Mouse (Mus musculus) neural tube, embryonic 13.5 days (tissue): ENCODE results near the gene Pik3r4. TPM values are rescaled to one million over a fixed set of nuclear protein-coding genes. Genes with fewer than 3 reads are reported as not detected.

ENCODE experiments used
- ATAC-seq: fragments of 200-750 bp; cut with Nextera tagmentation; 2 replicates; pipeline ENCODE4 v1.8.0; 2017; ENCODE audit warnings: low read depth, mild to moderate bottlenecking, moderate TSS enrichment, moderate library complexity
- H3K27ac ChIP-seq: fragments of 300-500 bp; sonication (generic); replicated peaks from 2 replicates; pipeline ENCODE4 v1.5.1; 2015; ENCODE audit warnings: moderate library complexity, mild to moderate bottlenecking, inconsistent platforms
- H3K27me3 ChIP-seq: fragments of 300-500 bp; sonication (generic); 2 replicates; pipeline ENCODE4 v1.6.1; 2015; ENCODE audit warnings: mild to moderate bottlenecking, inconsistent platforms
- H3K36me3 ChIP-seq: fragments of 300-500 bp; sonication (generic); 2 replicates; pipeline ENCODE4 v1.6.1; 2015; ENCODE audit warnings: mild to moderate bottlenecking, inconsistent platforms
- H3K4me1 ChIP-seq: fragments of 300-500 bp; sonication (generic); replicated peaks from 2 replicates; pipeline ENCODE4 v1.6.1; 2015; ENCODE audit warnings: inconsistent platforms
- H3K4me2 ChIP-seq: fragments of 300-500 bp; sonication (generic); 2 replicates; pipeline ENCODE4 v1.6.1; 2015; ENCODE audit warnings: inconsistent platforms, mild to moderate bottlenecking, moderate library complexity
- H3K4me3 ChIP-seq: fragments of 300-500 bp; sonication (generic); 2 replicates; pipeline ENCODE4 v1.5.1; 2015; ENCODE audit warnings: mild to moderate bottlenecking, inconsistent platforms
- H3K9ac ChIP-seq: fragments of 300-500 bp; sonication (generic); 2 replicates; pipeline ENCODE4 v1.6.1; 2015; ENCODE audit warnings: moderate library complexity, mild to moderate bottlenecking, inconsistent platforms
- H3K9me3 ChIP-seq: fragments of 300-500 bp; sonication (generic); 2 replicates; pipeline ENCODE4 v1.6.1; 2016; ENCODE audit warnings: inconsistent platforms
- WGBS: fragments of 180-500 bp; shearing (Covaris S2); methylation state at CpG from one replicate; pipeline ENCODE4 v1.1.7; 2015; 5-methylcytosine and 5-hydroxymethylcytosine counted together
- polyA plus RNA-seq: library from polyadenylated mRNA; unstranded; fragments of >200 nt; fragmentation: Nextera tagmentation; extraction: Ambion mirVana; gene quantifications from 2 replicates; pipeline ENCODE4 v1.2.1, GENCODE M21; 2015

Pik3r4 gene
- polyA plus RNA-seq, 1 experiment from 2014 or later = 19.4 TPM

DNA sequence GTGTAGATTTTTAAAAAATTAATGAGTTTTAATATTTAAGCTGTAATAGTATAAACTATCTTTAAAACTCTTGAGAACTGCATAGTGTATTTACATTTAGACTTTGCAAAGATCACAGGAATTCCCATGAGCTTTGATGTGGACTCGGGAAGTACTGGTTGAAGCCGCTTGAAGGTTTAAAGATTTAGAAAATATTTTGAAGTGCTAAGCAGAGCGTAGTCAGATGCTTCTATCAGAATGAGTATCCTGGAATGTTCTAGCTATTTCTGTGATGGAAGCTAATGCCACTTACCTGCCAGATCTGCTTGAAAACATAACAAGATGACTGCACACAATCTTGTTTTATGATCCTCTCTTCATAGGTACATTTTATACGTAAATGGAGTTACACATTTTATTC lies 28.1 kb downstream of the Pik3r4 start:
- Histone ChIP-seq H3K36me3 (peaks cover 59% of the 10 kb centered on the region), H3K9ac (no peak overlapping the region), H3K4me1 (no peaks in the 10 kb centered on the region), H3K27ac (no peak overlapping the region), H3K4me3 (no peak overlapping the region), H3K27me3 (no peaks in the 10 kb centered on the region), H3K9me3 (no peaks in the 10 kb centered on the region), H3K4me2 (no peak overlapping the region)
- no peak for ATAC-seq
- 94% methylated on average over 4 of the region's 4 CpGs for WGBS

DNA sequence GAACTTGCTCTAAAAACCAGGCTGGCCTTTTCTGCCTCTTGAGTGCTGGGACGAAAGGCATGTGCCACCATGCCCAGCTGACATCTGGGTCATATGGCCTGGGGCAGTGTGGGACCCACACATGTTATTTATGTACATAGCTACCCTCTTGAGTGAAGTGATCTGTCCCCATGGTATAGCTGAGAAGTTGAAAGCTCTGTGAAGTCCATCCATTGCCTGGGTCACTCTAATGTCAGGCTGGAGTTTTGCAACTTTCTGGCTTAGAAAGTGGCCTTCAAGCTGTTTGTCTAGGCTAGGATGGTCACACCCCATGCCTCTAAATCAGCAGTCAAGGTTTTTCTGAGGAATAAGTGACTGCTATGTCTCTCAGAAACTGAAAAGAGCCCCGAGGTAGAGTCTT lies 29.3 kb downstream of the Pik3r4 start:
- H3K4me1 ChIP-seq = no peaks in the 10 kb centered on the region
- H3K9ac ChIP-seq = no peak overlapping the region
- no peaks in the 10 kb centered on the region for H3K9me3 ChIP-seq
- H3K27me3 ChIP-seq = no peaks in the 10 kb centered on the region
- no peak for ATAC-seq
- no peak overlapping the region for H3K4me2 ChIP-seq
- no peak overlapping the region for H3K4me3 ChIP-seq
- no peak overlapping the region for H3K27ac ChIP-seq
- peaks cover 63% of the 10 kb centered on the region for H3K36me3 ChIP-seq
- WGBS = 81% methylated on average over 2 of the region's 2 CpGs

DNA sequence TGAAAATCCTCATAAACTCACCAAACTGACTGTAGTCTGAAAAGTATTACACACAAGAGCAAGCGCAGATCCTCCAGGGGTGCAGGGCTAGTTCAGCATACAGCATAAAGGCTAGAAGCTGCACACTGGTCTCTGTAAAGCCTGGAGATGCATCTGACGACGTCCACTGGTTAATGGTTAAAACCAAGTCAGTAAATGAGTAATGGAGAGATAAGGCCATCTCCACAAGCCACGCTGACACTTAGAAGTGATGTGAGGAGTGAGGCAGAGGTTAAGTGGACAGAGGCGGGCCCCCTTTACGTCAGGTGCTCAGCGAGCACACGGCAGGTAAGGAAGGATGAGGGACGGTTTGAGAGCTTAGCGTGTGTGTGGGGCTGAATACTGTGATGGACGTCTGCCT lies 33.2 kb downstream of the Pik3r4 start:
- H3K36me3 ChIP-seq = peaks cover 59% of the 10 kb centered on the region
- WGBS = 91% methylated on average over 11 of the region's 11 CpGs

DNA sequence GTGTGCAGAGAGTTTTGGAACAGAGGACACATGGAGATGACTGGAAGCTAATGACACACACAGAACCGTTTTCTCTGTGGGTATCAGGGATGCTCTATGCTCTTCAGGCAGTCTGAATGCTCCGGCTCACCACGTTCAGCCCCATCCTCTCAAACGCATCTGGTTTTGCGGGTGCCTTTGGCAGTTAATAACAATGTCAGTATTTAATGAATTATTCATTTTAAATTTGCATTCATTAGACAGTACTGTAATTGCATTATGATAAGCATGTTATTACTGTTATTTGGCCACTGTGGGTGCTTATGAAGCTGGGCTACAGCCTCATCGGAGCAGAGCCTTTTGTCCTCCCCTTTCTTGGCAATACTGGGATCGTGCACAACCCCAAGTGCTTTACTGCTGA lies 38.6 kb downstream of the Pik3r4 start:
- H3K36me3 ChIP-seq = peaks cover 71% of the 10 kb centered on the region
- peaks cover 19% of the 10 kb centered on the region for H3K4me1 ChIP-seq
- no peak overlapping the region for H3K4me2 ChIP-seq
- H3K27me3 ChIP-seq = no peaks in the 10 kb centered on the region
- peak overlapping the region; percentile 81 for H3K27ac ChIP-seq
- H3K9me3 ChIP-seq = no peaks in the 10 kb centered on the region
- H3K9ac ChIP-seq = peak overlapping the region; percentile 13; the same call in 1 of the 2 replicates
- peak; percentile 86 for ATAC-seq
- H3K4me3 ChIP-seq = no peak overlapping the region
- WGBS = 44% methylated on average over 7 of the region's 7 CpGs

More for the DNA sequence above, 33.2 kb downstream of the Pik3r4 start:
- Histone ChIP-seq H3K4me3 (no peak overlapping the region), H3K4me2 (no peak overlapping the region), H3K9ac (no peak overlapping the region), H3K9me3 (no peaks in the 10 kb centered on the region), H3K4me1 (peaks cover 4% of the 10 kb centered on the region), H3K27me3 (no peaks in the 10 kb centered on the region), H3K27ac (no peak overlapping the region)
- no peak for ATAC-seq

DNA sequence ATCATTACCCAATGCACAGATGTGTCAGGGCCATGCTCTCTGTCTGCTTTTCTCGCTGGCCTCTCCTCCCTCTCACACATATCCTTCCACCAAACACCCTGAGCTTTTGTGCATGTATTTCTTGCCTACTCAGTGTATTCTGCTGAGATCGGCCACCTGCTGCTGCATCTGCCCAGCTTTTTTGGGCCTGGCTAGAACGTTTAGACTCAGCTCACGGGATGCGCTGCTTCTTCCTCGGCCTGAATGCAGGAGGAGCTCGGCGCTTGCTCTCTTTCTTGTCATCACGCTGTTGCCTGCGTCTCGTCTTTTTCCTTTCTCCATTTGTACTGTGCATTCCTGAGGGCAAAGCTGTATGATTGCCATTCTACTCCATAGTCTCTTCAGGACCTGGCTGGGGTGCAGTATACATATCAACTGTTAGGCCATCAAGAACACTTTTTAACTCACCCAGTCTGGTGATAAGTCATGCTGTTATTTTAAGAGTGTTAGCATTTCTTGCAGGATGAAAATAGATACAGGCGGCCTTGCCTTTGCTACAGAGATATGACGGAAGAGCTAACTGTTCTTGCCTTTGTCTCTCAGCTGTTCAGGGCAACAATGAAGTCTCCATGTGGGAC lies 41.9 kb downstream of the Pik3r4 start:
- WGBS = 90% methylated on average over 13 of the region's 13 CpGs
- ATAC-seq = no peak
- H3K4me3 ChIP-seq = no peak overlapping the region
- peaks cover 19% of the 10 kb centered on the region for H3K4me1 ChIP-seq
- H3K27ac ChIP-seq = no peak overlapping the region
- H3K27me3 ChIP-seq = no peaks in the 10 kb centered on the region
- H3K9me3 ChIP-seq = no peaks in the 10 kb centered on the region
- no peak overlapping the region for H3K4me2 ChIP-seq
- no peak overlapping the region for H3K9ac ChIP-seq
- peaks cover 70% of the 10 kb centered on the region for H3K36me3 ChIP-seq

DNA sequence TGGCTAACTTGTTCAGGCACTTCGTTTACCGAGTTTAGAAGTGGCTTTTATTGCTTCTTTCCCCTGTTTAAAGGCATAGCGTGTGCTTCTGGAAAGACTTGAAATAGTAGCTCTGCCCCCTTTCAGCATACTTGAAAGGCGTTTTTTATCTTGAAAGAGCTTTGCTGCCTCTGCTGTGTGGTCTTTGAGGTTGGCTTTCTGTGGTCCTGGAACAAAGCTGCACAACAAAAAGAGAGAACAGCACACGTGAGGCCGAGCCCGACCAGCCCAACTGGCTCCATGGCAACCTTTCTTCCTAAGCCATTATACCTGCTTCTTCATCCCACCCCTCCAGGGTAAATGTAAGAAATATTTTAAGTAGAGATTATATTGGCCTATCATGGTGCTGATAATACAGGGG lies 46.7 kb downstream of the Pik3r4 start:
- no peak overlapping the region for H3K4me3 ChIP-seq
- H3K9ac ChIP-seq = no peak overlapping the region
- peaks cover 52% of the 10 kb centered on the region for H3K36me3 ChIP-seq
- no peak overlapping the region for H3K27ac ChIP-seq
- ATAC-seq = no peak
- no peaks in the 10 kb centered on the region for H3K27me3 ChIP-seq
- 32% methylated on average over 7 of the region's 7 CpGs for WGBS
- no peak overlapping the region for H3K4me2 ChIP-seq
- no peaks in the 10 kb centered on the region for H3K4me1 ChIP-seq
- H3K9me3 ChIP-seq = no peaks in the 10 kb centered on the region

DNA sequence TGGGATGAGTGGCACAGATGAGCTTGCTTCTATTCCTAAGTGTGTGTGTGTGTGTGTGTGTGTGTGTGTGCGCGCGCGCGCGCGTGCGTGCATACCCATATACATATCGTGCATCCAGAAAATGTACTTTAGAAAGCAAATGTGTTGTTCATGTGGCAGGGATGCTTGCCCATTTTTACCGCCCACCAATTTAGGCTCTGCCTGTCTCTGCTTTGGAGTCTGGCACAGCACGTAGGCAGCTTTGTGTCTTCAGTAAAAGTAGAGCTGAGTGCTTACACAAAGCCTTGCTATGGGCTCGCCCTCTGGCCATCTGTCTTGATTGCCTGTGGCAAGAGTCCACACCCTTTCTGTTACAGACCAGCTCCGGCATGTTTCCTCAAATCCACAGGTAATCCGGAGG lies 49.7 kb downstream of the Pik3r4 start:
- ATAC-seq = no peak
- H3K4me3 ChIP-seq = no peak overlapping the region
- H3K27me3 ChIP-seq = no peaks in the 10 kb centered on the region
- peaks cover 23% of the 10 kb centered on the region for H3K36me3 ChIP-seq
- H3K9me3 ChIP-seq = no peaks in the 10 kb centered on the region
- no peak overlapping the region for H3K27ac ChIP-seq
- peaks cover 12% of the 10 kb centered on the region for H3K4me1 ChIP-seq
- WGBS = 94% methylated on average over 14 of the region's 14 CpGs
- H3K9ac ChIP-seq = no peak overlapping the region
- H3K4me2 ChIP-seq = no peak overlapping the region

DNA sequence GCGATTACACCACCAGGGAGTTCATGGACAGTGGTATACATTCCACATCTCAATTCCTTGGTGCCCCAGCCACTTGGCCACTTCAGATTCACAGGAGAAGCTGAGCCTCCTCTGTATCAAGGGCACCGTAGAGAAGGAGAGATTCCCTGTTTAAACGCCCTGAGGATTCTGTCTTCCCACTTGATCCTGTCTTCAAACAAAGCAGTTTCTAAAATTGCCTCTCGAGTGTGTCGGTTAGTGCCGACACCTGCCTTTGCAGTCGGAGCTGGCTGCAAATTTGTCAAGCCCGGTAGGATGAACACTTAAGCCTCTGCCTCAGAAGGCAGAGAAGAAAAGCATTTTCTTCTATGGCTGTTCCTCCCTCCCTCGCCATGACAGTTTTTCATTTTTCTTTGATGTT lies 50.3 kb downstream of the Pik3r4 start:
- Histone ChIP-seq H3K4me1 (peaks cover 18% of the 10 kb centered on the region), H3K4me2 (no peak overlapping the region), H3K9me3 (no peaks in the 10 kb centered on the region), H3K36me3 (peaks cover 18% of the 10 kb centered on the region), H3K9ac (no peak overlapping the region), H3K27me3 (no peaks in the 10 kb centered on the region), H3K4me3 (no peak overlapping the region), H3K27ac (no peak overlapping the region)
- 90% methylated on average over 9 of the region's 9 CpGs for WGBS
- no peak for ATAC-seq

DNA sequence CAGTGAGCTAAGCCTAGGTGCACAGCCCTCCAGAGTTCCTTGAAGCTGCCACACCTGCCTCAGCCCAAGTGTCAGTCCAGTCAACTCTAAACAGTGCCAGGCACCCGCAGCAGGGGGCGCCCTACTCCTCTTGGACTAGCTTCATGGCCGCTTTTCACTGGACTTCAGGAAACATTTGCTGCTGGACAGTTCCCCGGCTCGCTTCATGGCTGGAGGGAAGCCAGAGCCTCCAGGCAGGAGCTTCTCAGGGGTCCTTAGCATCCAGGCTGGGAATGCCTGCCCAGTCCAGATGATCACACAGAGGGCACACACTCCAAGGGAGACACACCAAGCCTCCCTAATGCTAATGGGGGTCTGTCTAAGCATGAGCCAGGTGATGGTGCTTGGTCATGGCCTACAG lies 51.1 kb downstream of the Pik3r4 start:
- Histone ChIP-seq H3K27ac (no peak overlapping the region), H3K9ac (no peak overlapping the region), H3K4me3 (no peak overlapping the region), H3K27me3 (no peaks in the 10 kb centered on the region), H3K4me1 (peaks cover 26% of the 10 kb centered on the region), H3K9me3 (no peaks in the 10 kb centered on the region), H3K36me3 (peaks cover 10% of the 10 kb centered on the region), H3K4me2 (no peak overlapping the region)
- 4% methylated on average over 5 of the region's 5 CpGs for WGBS
- ATAC-seq = no peak

DNA sequence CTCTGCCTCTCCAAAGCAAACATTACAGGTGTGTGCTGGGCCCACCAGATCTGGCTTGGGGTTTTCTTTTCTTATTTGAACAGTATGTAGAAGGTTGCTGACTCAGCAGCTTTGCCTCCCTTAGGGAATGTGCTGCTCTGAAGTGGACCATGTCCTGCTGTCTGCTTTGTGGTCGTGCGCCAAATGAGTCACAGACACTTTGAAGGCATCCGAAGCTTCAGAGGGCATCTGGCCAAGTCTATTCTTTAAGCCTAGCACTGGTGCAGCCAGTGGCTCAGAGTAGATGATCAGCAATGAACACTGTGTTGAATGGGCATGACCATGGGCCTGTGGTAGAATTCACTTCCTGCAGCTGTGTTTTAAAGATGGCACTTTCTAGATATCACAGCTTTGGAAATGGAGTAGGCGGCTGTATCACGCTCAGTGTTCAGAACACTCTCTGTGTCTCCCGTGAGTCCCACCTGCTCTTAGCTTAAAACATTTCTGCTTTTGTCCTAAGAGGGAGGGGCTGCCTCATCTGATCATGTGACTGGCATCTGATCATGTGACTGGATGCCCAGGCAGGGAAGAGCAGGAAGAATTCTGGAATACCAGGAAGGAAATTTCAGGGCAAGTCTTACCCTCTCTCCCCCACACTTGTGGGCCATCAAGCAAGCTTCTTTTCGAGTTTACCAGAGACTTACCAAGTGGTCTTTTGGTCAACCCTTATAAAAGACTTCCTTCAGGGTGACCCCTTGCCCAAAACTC lies 54.2 kb downstream of the Pik3r4 start:
- Histone ChIP-seq H3K4me2 (no peak overlapping the region), H3K4me3 (no peak overlapping the region), H3K27ac (no peak overlapping the region), H3K27me3 (no peaks in the 10 kb centered on the region), H3K9me3 (no peaks in the 10 kb centered on the region), H3K9ac (no peak overlapping the region), H3K4me1 (peaks cover 28% of the 10 kb centered on the region), H3K36me3 (no peaks in the 10 kb centered on the region)
- no peak for ATAC-seq
- 88% methylated on average over 7 of the region's 7 CpGs for WGBS

DNA sequence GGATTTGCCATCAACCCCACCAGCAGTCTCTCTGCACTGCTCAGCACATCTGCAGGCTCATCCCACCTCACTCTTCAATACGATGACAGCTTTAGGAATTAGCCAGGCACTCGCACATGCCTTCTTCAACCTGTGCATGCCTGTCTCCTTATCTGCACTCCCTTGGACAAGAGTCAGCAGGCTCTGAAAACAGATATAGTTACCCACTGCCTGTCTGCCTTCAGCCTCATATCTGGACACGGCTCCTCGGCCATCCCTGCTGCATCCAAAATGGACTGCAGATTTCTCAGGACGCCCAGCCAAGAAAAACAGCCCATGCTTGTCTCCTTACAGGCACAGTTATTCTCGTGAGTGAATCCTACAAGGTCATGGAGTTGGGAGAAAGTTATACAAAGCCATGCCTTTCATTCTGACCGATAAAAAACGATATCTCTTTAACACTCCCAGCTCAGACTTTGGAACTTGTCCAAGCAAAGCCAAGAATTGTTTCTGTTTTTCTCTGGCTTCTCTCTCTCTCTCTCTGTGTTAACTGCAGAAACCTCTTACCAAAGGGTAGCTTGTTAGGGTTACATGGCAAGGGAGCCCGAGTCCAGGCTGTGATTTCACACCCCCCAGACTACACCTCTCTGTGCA lies 55.1 kb downstream of the Pik3r4 start:
- WGBS = 66% methylated on average over 9 of the region's 9 CpGs
- Histone ChIP-seq H3K9me3 (no peaks in the 10 kb centered on the region), H3K27me3 (no peaks in the 10 kb centered on the region), H3K4me2 (no peak overlapping the region), H3K4me1 (peaks cover 28% of the 10 kb centered on the region), H3K36me3 (no peaks in the 10 kb centered on the region), H3K9ac (no peak overlapping the region), H3K4me3 (no peak overlapping the region), H3K27ac (no peak overlapping the region)
- no peak for ATAC-seq

DNA sequence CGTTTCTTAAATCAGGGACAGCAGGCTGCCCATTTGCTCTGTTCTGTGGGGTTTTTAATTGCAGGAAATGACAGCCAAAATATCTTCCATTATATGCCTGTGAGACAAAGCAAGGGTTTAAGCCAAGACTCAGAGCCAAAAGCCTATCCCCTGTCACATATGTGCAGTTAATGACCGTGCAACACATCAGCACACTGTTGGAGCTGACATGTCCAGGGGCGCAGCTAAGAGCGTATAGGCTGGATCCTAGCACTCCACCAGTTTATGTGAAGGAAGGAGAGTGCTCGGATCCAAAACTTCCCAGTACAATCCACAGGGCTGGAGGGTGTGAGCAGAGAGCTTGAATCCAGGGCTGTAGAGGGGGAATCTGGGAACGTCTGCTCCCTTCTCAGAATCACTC lies 57.9 kb downstream of the Pik3r4 start:
- ATAC-seq = no peak
- Histone ChIP-seq H3K36me3 (no peaks in the 10 kb centered on the region), H3K4me2 (no peak overlapping the region), H3K9me3 (no peaks in the 10 kb centered on the region), H3K9ac (no peak overlapping the region), H3K4me3 (no peak overlapping the region), H3K27me3 (no peaks in the 10 kb centered on the region), H3K27ac (no peak overlapping the region), H3K4me1 (peaks cover 40% of the 10 kb centered on the region)
- WGBS = 70% methylated on average over 6 of the region's 6 CpGs
